Mouse (Mus musculus) cerebellum, adult 2 months (tissue): ENCODE data around the gene Tmem185b.

Experiments used
- CTCF ChIP-seq: fragments of 200-500 bp; IDR thresholded peaks from 2 replicates; pipeline ENCODE4 v1.5.1; 2011; ENCODE audit warnings: low read depth, mild to moderate bottlenecking, control low read depth, low read length, moderate library complexity, borderline replicate concordance; ENCODE audit not compliant: insufficient read depth
- POLR2A ChIP-seq: fragments of 200-500 bp; IDR thresholded peaks from 2 replicates; pipeline ENCODE4 v1.6.1; 2011; ENCODE audit warnings: low read length, control low read depth, borderline replicate concordance; ENCODE audit not compliant: insufficient read depth

DNA sequence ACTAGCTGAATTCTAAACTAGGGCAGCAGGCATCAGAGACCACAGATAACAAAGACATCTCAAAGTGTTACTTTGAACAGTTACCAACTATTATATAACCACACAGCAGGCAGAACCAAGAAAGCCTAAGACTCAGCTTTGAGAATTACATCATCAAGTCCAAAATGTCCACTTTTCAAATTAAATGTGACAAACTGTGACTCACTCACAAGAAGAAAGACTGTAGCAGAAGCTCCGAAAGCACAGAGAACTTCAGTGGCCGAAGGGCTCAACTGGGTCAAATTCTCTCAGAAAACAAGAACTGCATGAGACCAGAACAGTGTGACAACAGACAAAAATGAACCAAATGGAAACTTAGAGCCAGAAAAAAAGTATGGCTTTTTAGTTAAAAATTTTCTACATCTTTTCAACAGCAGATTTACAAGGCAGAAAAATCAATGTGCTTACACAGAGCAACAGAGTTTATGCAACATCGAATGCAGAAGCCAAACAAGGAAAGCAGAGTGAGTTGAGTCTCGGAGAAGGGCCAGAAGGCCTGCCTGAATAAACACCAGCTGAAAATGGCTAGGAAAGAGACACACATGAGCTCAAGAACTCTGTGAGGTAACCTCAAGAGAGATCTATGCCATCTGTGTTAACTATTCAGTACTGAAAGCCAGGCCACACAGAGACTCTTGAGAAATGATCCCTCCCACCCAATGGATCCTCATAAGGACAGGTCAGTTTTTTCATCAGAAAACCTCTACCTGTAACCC, 31.9 kb downstream of the Tmem185b start:
- no peak for TF ChIP-seq CTCF
- TF ChIP-seq POLR2A = no peak
